ENCODE assay signal across 8 mouse cellular contexts in genomic region chr4:117858794-117859193, GRCm38 (mm10). TPM values are rescaled to one million over a fixed set of nuclear protein-coding genes. Genes with fewer than 3 reads are reported as not detected.
A peak's percentile ranks its signal among the peaks of the same experiment; 100 is the strongest.
DNase-seq lines count a peak whose midpoint lies in the region; ATAC-seq and TF ChIP-seq lines count a peak whose summit lies in the region.

No protein-coding gene starts in this region.

- ATAC-seq in forebrain, postnatal 0 days = 0 out of 2 replicates have a peak, but pooled peaks have one; percentile 10
- ATAC-seq in forebrain, embryonic 16.5 days = no peak

- no peak overlapping the region for H3K4me2 ChIP-seq in forebrain, postnatal 0 days (ENCODE audit: low read depth)
- H3K4me2 ChIP-seq in forebrain, embryonic 16.5 days (ENCODE audit: low read length) = no peak overlapping the region

- WGBS in forebrain, postnatal 0 days = 46% methylated on average over 3 of the region's 3 CpGs
- WGBS in forebrain, embryonic 16.5 days = 71% methylated on average over 3 of the region's 3 CpGs

- H3K4me3 ChIP-seq in forebrain, postnatal 0 days (ENCODE audit: low read depth, low read length) = no peak overlapping the region
- H3K4me3 ChIP-seq in forebrain, embryonic 16.5 days (replicated peaks; ENCODE audit: low read length) = no peak overlapping the region

- DNase-seq in forebrain, postnatal 0 days = peak; percentile 49
- DNase-seq in 3T3-L1 (ENCODE audit: low read depth, low spot score) = peak; percentile 53
- peak; percentile 83 for DNase-seq in adrenal gland, postnatal 14 days
- peak; percentile 40 to 68 for DNase-seq in gastrocnemius, adult 8-10 months (ENCODE audit: low spot score in 2 of 2)
- DNase-seq in layer of hippocampus, adult 18-20 months (ENCODE audit: low spot score in 2 of 2) = peak; percentile 52 to 71
- DNase-seq in lung, postnatal 36 days = peak; percentile 56
- peak; percentile 88 for DNase-seq in testis, postnatal 10 days (ENCODE audit: low spot score)

- H3K27ac ChIP-seq in forebrain, postnatal 0 days (ENCODE audit: low read depth, low read length) = no peak overlapping the region
- H3K27ac ChIP-seq in forebrain, embryonic 16.5 days (ENCODE audit: low read length) = no peak overlapping the region

- TF ChIP-seq CTCF in forebrain, postnatal 0 days (IDR thresholded peaks at IDR 0.05; ENCODE audit: low read depth) = peak; percentile 61

- H3K9ac ChIP-seq in forebrain, postnatal 0 days = no peak overlapping the region
- H3K9ac ChIP-seq in forebrain, embryonic 16.5 days (replicated peaks; ENCODE audit: low read depth, low read length) = no peak overlapping the region

- H3K4me1 ChIP-seq in forebrain, postnatal 0 days (ENCODE audit: insufficient read depth) = no peaks in the 10 kb centered on the region
- peaks cover 8% of the 10 kb centered on the region; the same call in 1 of the 2 replicates for H3K4me1 ChIP-seq in forebrain, embryonic 16.5 days (replicated peaks; ENCODE audit: control insufficient read depth, insufficient read depth, low read length)

- no peaks in the 10 kb centered on the region for H3K27me3 ChIP-seq in forebrain, postnatal 0 days (ENCODE audit: insufficient read depth, low read length)
- H3K27me3 ChIP-seq in forebrain, embryonic 16.5 days (replicated peaks; ENCODE audit: control insufficient read depth, insufficient read depth, low read length) = no peaks in the 10 kb centered on the region

- H3K36me3 ChIP-seq in forebrain, postnatal 0 days (ENCODE audit: insufficient read depth) = peaks cover 5% of the 10 kb centered on the region; the same call in 1 of the 2 replicates
- H3K36me3 ChIP-seq in forebrain, embryonic 16.5 days (ENCODE audit: control insufficient read depth, insufficient read depth) = no peaks in the 10 kb centered on the region

- no peaks in the 10 kb centered on the region for H3K9me3 ChIP-seq in forebrain, postnatal 0 days (ENCODE audit: low read length)
- H3K9me3 ChIP-seq in forebrain, embryonic 16.5 days (ENCODE audit: control insufficient read depth, low read length) = no peaks in the 10 kb centered on the region

RNA-seq across cellular contexts. Expression of gene Ccdc24, which starts 13.6 kb away (rescaled TPM):
- 3.4 and 7.7 TPM in 2 replicates for total RNA-seq in forebrain, postnatal 0 days (2014; rRNA removed)
- 0.94 and 1.5 TPM in 2 replicates for polyA plus RNA-seq in forebrain, postnatal 0 days (2015; fragmentation: Nextera tagmentation; extraction: Ambion mirVana)
- 2.0 and 2.4 TPM in 2 replicates for polyA plus RNA-seq in forebrain, embryonic 16.5 days (2015; fragmentation: Nextera tagmentation; extraction: Ambion mirVana)
- total RNA-seq in adrenal gland, postnatal 14 days (2021) = 0.71 and 0.78 TPM in 2 replicates
- under 1 TPM in 2 of 4 experiments, not detected in 2; 0.24 to 0.56 TPM for total RNA-seq in gastrocnemius, adult 8-10 months (2022)
- under 1 TPM; 0.28 to 0.72 TPM for total RNA-seq in layer of hippocampus, adult 18-20 months (2021)

RNA-seq across cellular contexts. Expression of gene Slc6a9, which starts 24.5 kb away (rescaled TPM):
- total RNA-seq in forebrain, postnatal 0 days (2014; rRNA removed) = 30.6 and 35.0 TPM in 2 replicates
- 18.7 and 33.7 TPM in 2 replicates for polyA plus RNA-seq in forebrain, postnatal 0 days (2015; fragmentation: Nextera tagmentation; extraction: Ambion mirVana)
- 12.0 and 16.2 TPM in 2 replicates for polyA plus RNA-seq in forebrain, embryonic 16.5 days (2015; fragmentation: Nextera tagmentation; extraction: Ambion mirVana)
- total RNA-seq in adrenal gland, postnatal 14 days (2021) = 9.4 and 10.3 TPM in 2 replicates
- total RNA-seq in gastrocnemius, adult 8-10 months (2022) = 10 to 100 TPM in 1 of 4 experiments, 1 to 10 TPM in 3; 6.3 to 12.0 (median 8.8) TPM
- 10 to 100 TPM; 35.3 to 37.4 TPM for total RNA-seq in layer of hippocampus, adult 18-20 months (2021)

RNA-seq across cellular contexts. Expression of gene B4galt2, which starts 24.5 kb away (rescaled TPM):
- total RNA-seq in forebrain, postnatal 0 days (2014; rRNA removed) = 179 and 192 TPM in 2 replicates
- polyA plus RNA-seq in forebrain, postnatal 0 days (2015; fragmentation: Nextera tagmentation; extraction: Ambion mirVana) = 89.0 and 90.6 TPM in 2 replicates
- 47.8 and 47.9 TPM in 2 replicates for polyA plus RNA-seq in forebrain, embryonic 16.5 days (2015; fragmentation: Nextera tagmentation; extraction: Ambion mirVana)
- total RNA-seq in adrenal gland, postnatal 14 days (2021) = 12.6 and 15.1 TPM in 2 replicates
- total RNA-seq in gastrocnemius, adult 8-10 months (2022) = 1 to 10 TPM; 1.7 to 3.5 (median 2.1) TPM
- total RNA-seq in layer of hippocampus, adult 18-20 months (2021) = 10 to 100 TPM; 60.4 to 65.2 TPM

RNA-seq across cellular contexts. Expression of gene Atp6v0b, which starts 28.3 kb away (rescaled TPM):
- 557 and 600 TPM in 2 replicates for total RNA-seq in forebrain, postnatal 0 days (2014; rRNA removed)
- polyA plus RNA-seq in forebrain, postnatal 0 days (2015; fragmentation: Nextera tagmentation; extraction: Ambion mirVana) = 599 and 626 TPM in 2 replicates
- 426 and 531 TPM in 2 replicates for polyA plus RNA-seq in forebrain, embryonic 16.5 days (2015; fragmentation: Nextera tagmentation; extraction: Ambion mirVana)
- 167 and 172 TPM in 2 replicates for total RNA-seq in adrenal gland, postnatal 14 days (2021)
- total RNA-seq in gastrocnemius, adult 8-10 months (2022) = 10 to 100 TPM; 86.6 to 96.0 (median 94.8) TPM
- total RNA-seq in layer of hippocampus, adult 18-20 months (2021) = 100 to 1,000 TPM; 398 to 399 TPM

RNA-seq across cellular contexts. Expression of gene Dph2, which starts 33.0 kb away (rescaled TPM):
- 21.6 and 22.3 TPM in 2 replicates for total RNA-seq in forebrain, postnatal 0 days (2014; rRNA removed)
- polyA plus RNA-seq in forebrain, postnatal 0 days (2015; fragmentation: Nextera tagmentation; extraction: Ambion mirVana) = 16.7 and 17.4 TPM in 2 replicates
- polyA plus RNA-seq in forebrain, embryonic 16.5 days (2015; fragmentation: Nextera tagmentation; extraction: Ambion mirVana) = 29.8 and 30.1 TPM in 2 replicates
- 10.2 and 10.7 TPM in 2 replicates for total RNA-seq in adrenal gland, postnatal 14 days (2021)
- 1 to 10 TPM; 1.7 to 3.1 (median 2.5) TPM for total RNA-seq in gastrocnemius, adult 8-10 months (2022)
- total RNA-seq in layer of hippocampus, adult 18-20 months (2021) = 10 to 100 TPM; 11.2 TPM
